Mouse (Mus musculus) midbrain, embryonic 16.5 days (tissue): ENCODE data around the gene Rims4. TPM values are rescaled to one million over a fixed set of nuclear protein-coding genes. Genes with fewer than 3 reads are reported as not detected.

Source experiments
- ATAC-seq: fragments of 200-750 bp; cut with Nextera tagmentation; 2 replicates; pipeline ENCODE4 v1.8.0; 2017; ENCODE audit warnings: moderate TSS enrichment
- H3K27ac ChIP-seq: fragments of 300-500 bp; sonication (generic); 2 replicates; pipeline ENCODE4 v1.5.1; 2014; ENCODE audit warnings: mild to moderate bottlenecking, low read length, mixed read lengths
- H3K27me3 ChIP-seq: fragments of 300-500 bp; sonication (generic); 2 replicates; pipeline ENCODE4 v1.6.1; 2014; ENCODE audit warnings: low read depth, low read length, mixed read lengths; ENCODE audit not compliant: control insufficient read depth, insufficient read depth
- H3K36me3 ChIP-seq: fragments of 300-500 bp; sonication (generic); 2 replicates; pipeline ENCODE4 v1.6.1; 2014; ENCODE audit warnings: mild to moderate bottlenecking, low read length, moderate library complexity, mixed read lengths; ENCODE audit not compliant: control insufficient read depth, insufficient read depth
- H3K4me1 ChIP-seq: fragments of 300-500 bp; sonication (generic); 2 replicates; pipeline ENCODE4 v1.6.1; 2014; ENCODE audit warnings: mild to moderate bottlenecking, low read length, mixed read lengths; ENCODE audit not compliant: control insufficient read depth, insufficient read depth
- H3K4me2 ChIP-seq: fragments of 300-500 bp; sonication (generic); 2 replicates; pipeline ENCODE4 v1.6.1; 2014; ENCODE audit warnings: mild to moderate bottlenecking, low read length, mixed read lengths
- H3K4me3 ChIP-seq: fragments of 300-500 bp; sonication (generic); 2 replicates; pipeline ENCODE4 v1.5.1; 2014; ENCODE audit warnings: low read depth, mild to moderate bottlenecking, low read length, moderate library complexity, mixed read lengths
- H3K9ac ChIP-seq: fragments of 300-500 bp; sonication (generic); 2 replicates; pipeline ENCODE4 v1.6.1; 2014; ENCODE audit warnings: low read depth, low read length, mixed read lengths
- H3K9me3 ChIP-seq: fragments of 300-500 bp; sonication (generic); replicated peaks from 2 replicates; pipeline ENCODE4 v1.6.1; 2014; ENCODE audit warnings: mild to moderate bottlenecking, low read length, mixed read lengths; ENCODE audit not compliant: control insufficient read depth, poor library complexity, severe bottlenecking
- WGBS: fragments of 180-500 bp; shearing (Covaris S2); extraction: QIAGEN DNeasy Blood & Tissue Kit; methylation state at CpG from one replicate; pipeline ENCODE4 v1.1.7; 2014; 5-methylcytosine and 5-hydroxymethylcytosine counted together
- polyA plus RNA-seq: library from polyadenylated mRNA; unstranded; fragments of >200 nt; fragmentation: Nextera tagmentation; extraction: Ambion mirVana; gene quantifications from 2 replicates; pipeline ENCODE4 v1.2.1, GENCODE M21; 2015

Rims4 gene
- polyA plus RNA-seq, 1 experiment from 2014 or later = 20.4 TPM

GRCm38 (mm10) chr2:163915294-163915791, 3.1 kb downstream of the Rims4 start:
- Histone ChIP-seq H3K9me3 (no peaks in the 10 kb centered on the region), H3K27ac (no peak overlapping the region), H3K4me1 (peaks cover 46% of the 10 kb centered on the region), H3K4me3 (no peak overlapping the region), H3K4me2 (peak overlapping the region; percentile 81; the same call in 1 of the 2 replicates), H3K36me3 (no peaks in the 10 kb centered on the region), H3K9ac (no peak overlapping the region), H3K27me3 (peaks cover 4% of the 10 kb centered on the region; the same call in 1 of the 2 replicates)
- no peak for ATAC-seq
- 69% methylated on average over 9 of the region's 9 CpGs for WGBS

- H3K36me3 ChIP-seq = no peaks in the 10 kb centered on the region
- peaks cover 46% of the 10 kb centered on the region for H3K4me1 ChIP-seq
- ATAC-seq = peak; percentile 89
- no peaks in the 10 kb centered on the region for H3K9me3 ChIP-seq
- no peaks in the 10 kb centered on the region for H3K27me3 ChIP-seq
- H3K4me3 ChIP-seq = peak overlapping the region; percentile 12
- H3K27ac ChIP-seq = peak overlapping the region; percentile 74
- peak overlapping the region; percentile 50 for H3K4me2 ChIP-seq
- peak overlapping the region; percentile 11; the same call in 1 of the 2 replicates for H3K9ac ChIP-seq
- WGBS = 1% methylated on average over 10 of the region's 10 CpGs
Observed at GRCm38 (mm10) chr2:163914107-163914506, 4.4 kb downstream of the Rims4 start.

- H3K9me3 ChIP-seq = no peaks in the 10 kb centered on the region
- peak overlapping the region; percentile 50 for H3K4me2 ChIP-seq
- no peaks in the 10 kb centered on the region for H3K27me3 ChIP-seq
- H3K36me3 ChIP-seq = no peaks in the 10 kb centered on the region
- WGBS = 21% methylated on average over 7 of the region's 7 CpGs
- peaks cover 46% of the 10 kb centered on the region for H3K4me1 ChIP-seq
- H3K9ac ChIP-seq = peak overlapping the region; percentile 23
- peak overlapping the region; percentile 12 for H3K4me3 ChIP-seq
- peak; percentile 33; the same call in 1 of the 2 replicates for ATAC-seq
- H3K27ac ChIP-seq = peak overlapping the region; percentile 74
Observed at GRCm38 (mm10) chr2:163913704-163914103, 4.8 kb downstream of the Rims4 start.

DNA sequence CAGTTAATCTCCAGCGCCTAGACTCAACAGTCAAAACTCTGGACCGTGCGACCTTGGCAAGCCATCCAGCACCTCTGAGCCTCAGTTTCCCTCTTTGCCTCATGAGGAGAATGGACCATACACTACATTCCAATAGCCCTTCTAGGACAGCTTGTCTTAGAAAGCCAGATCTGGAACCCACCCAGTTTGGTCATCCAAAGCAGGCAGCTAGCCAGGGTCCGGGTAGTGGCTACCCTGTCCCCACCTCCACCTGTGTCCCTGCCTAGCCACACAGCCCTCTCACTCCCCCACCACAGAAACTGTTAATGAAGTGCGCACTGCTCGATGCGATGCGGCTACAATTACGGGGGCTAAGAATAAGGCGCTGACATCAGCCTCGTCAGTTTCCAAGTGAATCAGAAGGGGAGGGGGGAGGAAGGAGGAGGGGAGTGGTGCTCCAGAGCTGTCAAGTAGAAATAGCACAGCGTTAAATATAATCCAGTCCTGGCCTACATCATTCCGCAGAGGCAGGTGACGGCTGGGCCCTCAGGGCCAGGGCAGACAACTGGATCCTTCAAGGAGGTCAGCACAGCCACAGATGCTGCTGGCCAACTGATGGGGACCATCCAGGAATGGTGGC, 6.5 kb downstream of the Rims4 start:
- H3K9ac ChIP-seq = no peak overlapping the region
- H3K9me3 ChIP-seq = no peaks in the 10 kb centered on the region
- H3K27me3 ChIP-seq = no peaks in the 10 kb centered on the region
- no peak overlapping the region for H3K4me3 ChIP-seq
- peaks cover 38% of the 10 kb centered on the region for H3K4me1 ChIP-seq
- ATAC-seq = no peak
- H3K4me2 ChIP-seq = 0 out of 2 replicates have a peak overlapping the region, but pooled peaks have one; percentile 11
- H3K27ac ChIP-seq = no peak overlapping the region
- WGBS = 72% methylated on average over 14 of the region's 14 CpGs
- no peaks in the 10 kb centered on the region for H3K36me3 ChIP-seq

GRCm38 (mm10) chr2:163909604-163910003, 8.9 kb downstream of the Rims4 start:
- no peak overlapping the region for H3K4me2 ChIP-seq
- ATAC-seq = no peak
- no peaks in the 10 kb centered on the region for H3K9me3 ChIP-seq
- no peak overlapping the region for H3K4me3 ChIP-seq
- H3K36me3 ChIP-seq = no peaks in the 10 kb centered on the region
- WGBS = 86% methylated on average over 7 of the region's 7 CpGs
- H3K27ac ChIP-seq = no peak overlapping the region
- H3K27me3 ChIP-seq = no peaks in the 10 kb centered on the region
- H3K4me1 ChIP-seq = peaks cover 18% of the 10 kb centered on the region
- H3K9ac ChIP-seq = no peak overlapping the region

DNA sequence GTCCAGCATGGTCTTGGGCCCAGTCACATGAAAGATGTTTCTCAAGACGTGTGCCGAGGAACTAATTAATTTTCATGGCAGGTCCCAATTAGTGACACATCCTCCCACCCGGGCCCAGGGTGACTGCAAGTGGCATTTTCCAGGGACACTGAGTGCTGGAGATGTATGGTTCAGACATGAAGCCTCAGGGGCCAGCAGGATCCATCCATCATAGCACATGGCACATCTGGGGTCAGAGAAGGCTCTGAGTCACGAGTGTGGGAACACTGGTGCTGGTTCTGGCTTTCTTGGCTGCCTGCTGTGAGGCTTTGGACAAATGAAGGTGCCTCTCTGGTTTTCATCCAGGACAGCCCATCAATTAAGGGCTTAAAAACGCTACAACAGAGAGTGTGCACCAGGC, 11.4 kb downstream of the Rims4 start:
- no peak overlapping the region for H3K27ac ChIP-seq
- H3K36me3 ChIP-seq = no peaks in the 10 kb centered on the region
- H3K27me3 ChIP-seq = no peaks in the 10 kb centered on the region
- no peak overlapping the region for H3K9ac ChIP-seq
- no peaks in the 10 kb centered on the region for H3K9me3 ChIP-seq
- H3K4me3 ChIP-seq = no peak overlapping the region
- H3K4me1 ChIP-seq = peaks cover 3% of the 10 kb centered on the region; the same call in 1 of the 2 replicates
- H3K4me2 ChIP-seq = no peak overlapping the region
- no peak for ATAC-seq
- 76% methylated on average over 5 of the region's 5 CpGs for WGBS

GRCm38 (mm10) chr2:163904323-163904722, 14.2 kb downstream of the Rims4 start:
- no peak for ATAC-seq
- Histone ChIP-seq H3K27me3 (no peaks in the 10 kb centered on the region), H3K4me2 (no peak overlapping the region), H3K9ac (no peak overlapping the region), H3K9me3 (no peaks in the 10 kb centered on the region), H3K4me1 (peaks cover 5% of the 10 kb centered on the region; the same call in 1 of the 2 replicates), H3K4me3 (no peak overlapping the region), H3K36me3 (no peaks in the 10 kb centered on the region), H3K27ac (no peak overlapping the region)
- 84% methylated on average over 4 of the region's 4 CpGs for WGBS

DNA sequence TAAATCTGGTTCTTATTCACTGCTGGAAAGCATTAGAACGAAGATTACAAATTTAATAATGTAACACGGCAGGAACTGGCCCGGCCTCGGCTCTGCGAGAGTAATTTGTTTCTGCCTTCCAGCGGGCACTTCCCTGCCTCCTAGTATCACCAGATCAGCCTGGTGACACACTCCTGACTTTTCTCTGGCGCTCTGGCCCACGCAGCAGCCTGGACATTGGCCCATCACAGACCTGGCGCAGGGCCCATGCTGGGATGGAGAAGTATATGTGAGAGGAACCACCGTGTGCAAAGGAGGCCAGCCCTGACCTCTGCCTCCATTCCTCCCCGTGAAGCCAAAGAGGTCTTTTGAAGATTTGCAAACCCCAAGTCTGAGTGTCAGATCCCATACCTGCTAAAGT, 15.0 kb downstream of the Rims4 start:
- peaks cover 5% of the 10 kb centered on the region; the same call in 1 of the 2 replicates for H3K4me1 ChIP-seq
- 54% methylated on average over 11 of the region's 11 CpGs for WGBS
- no peaks in the 10 kb centered on the region for H3K9me3 ChIP-seq
- ATAC-seq = no peak
- H3K36me3 ChIP-seq = no peaks in the 10 kb centered on the region
- no peak overlapping the region for H3K27ac ChIP-seq
- no peaks in the 10 kb centered on the region for H3K27me3 ChIP-seq
- H3K4me3 ChIP-seq = no peak overlapping the region
- no peak overlapping the region for H3K9ac ChIP-seq
- H3K4me2 ChIP-seq = no peak overlapping the region

GRCm38 (mm10) chr2:163902448-163902847, 16.0 kb downstream of the Rims4 start:
- Histone ChIP-seq H3K4me2 (no peak overlapping the region), H3K27me3 (no peaks in the 10 kb centered on the region), H3K4me1 (peaks cover 5% of the 10 kb centered on the region; the same call in 1 of the 2 replicates), H3K9me3 (no peaks in the 10 kb centered on the region), H3K4me3 (no peak overlapping the region), H3K36me3 (no peaks in the 10 kb centered on the region), H3K9ac (no peak overlapping the region), H3K27ac (no peak overlapping the region)
- ATAC-seq = no peak
- 90% methylated on average over 4 of the region's 4 CpGs for WGBS
